Mouse (Mus musculus) gastrocnemius, postnatal 36 days (tissue): ENCODE measurements around the gene Mtrex. TPM values are rescaled to one million over a fixed set of nuclear protein-coding genes. Genes with fewer than 3 reads are reported as not detected.

Experiments
- DNase-seq, 2 experiments: peaks; one replicate each; pipeline ENCODE4 v3.0.0; 2022
- intact Hi-C: fragments of 180-260 bp; cut with DNase I; formaldehyde crosslinking; loops from one replicate; pipeline ENCODE4 v1.15.1; 2025
- total RNA-seq, 2 experiments: library from RNA; stranded (reverse); gene quantifications; 2 replicates each; pipeline ENCODE4 v1.2.3; 2021

Mtrex gene
- total RNA-seq, 2 experiments from 2014 or later, result 22.6 to 27.3 TPM

GRCm38 (mm10) chr13:112871500-112872266 is 55.5 kb downstream of the Mtrex start:
- DNase-seq, result no peak
- intact Hi-C loops, result loop anchor here (5.0 kb wide), 1 partner anchor 36 kb away; no protein-coding TSS in a partner anchor

- no peak for DNase-seq
- intact Hi-C loops, result loop anchor here (5.0 kb wide), 1 partner anchor 37 kb away; no protein-coding TSS in a partner anchor
Measured at GRCm38 (mm10) chr13:112870039-112870690, 57.0 kb downstream of the Mtrex start.

DNA sequence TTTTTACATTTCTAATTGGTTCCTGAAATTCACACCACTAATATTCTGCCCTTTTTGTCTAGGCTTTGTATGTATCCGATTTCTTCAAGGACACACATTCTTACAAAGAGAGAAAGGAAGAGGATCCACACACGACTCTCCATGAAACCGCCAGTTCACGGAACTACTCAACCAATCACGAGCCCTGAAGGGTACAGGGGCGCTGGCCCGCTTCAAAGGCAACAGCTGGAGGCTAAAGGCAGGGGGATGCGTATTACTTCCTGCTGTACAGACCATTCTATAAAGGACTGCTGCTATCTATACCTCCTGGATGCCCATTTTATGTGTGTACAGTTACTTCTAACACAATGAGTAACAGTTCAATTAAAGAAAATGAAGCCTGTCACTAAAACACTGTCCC is 59.8 kb downstream of the Mtrex start:
- intact Hi-C loops, result no loop called here
- DNase-seq, result no peak

- intact Hi-C loops, result no loop called here
- DNase-seq, result no peak
Measured at GRCm38 (mm10) chr13:112866782-112867181, 60.4 kb downstream of the Mtrex start.

DNA sequence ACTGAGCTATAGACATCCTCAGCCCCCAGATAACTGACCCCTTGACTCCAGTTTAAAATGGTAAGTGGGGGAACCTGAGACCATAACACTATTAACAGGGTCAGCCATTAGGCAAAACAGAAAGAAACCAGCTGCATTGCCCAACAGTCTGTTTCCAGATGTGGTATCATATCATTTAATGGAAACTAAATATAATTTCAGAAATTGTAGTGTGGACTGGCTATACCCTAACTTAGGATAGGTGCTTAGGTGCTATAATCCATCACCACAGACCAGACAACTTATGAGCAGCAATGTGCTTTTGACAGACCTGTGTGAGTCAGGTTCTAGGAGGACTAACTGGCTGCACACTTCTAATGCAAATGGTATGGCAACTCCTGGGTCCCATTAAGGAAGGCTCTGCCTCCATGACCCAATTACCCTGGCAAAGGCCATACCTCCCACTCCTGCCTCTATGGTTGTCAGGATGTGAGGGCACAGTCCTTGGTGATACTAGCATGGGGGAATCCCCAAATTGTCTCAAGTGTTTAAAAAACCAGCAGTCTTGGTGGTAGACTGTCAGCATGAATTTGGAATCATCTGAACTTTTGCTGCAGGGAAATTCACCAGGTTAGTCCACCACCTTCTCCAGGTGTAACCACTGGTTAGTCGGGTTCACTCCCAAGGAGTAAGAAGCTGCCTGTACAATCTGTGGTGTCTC is 64.1 kb downstream of the Mtrex start:
- intact Hi-C loops, result loop anchor here (5.0 kb wide), 1 partner anchor 181 kb away; no protein-coding TSS in a partner anchor
- no peak for DNase-seq

- intact Hi-C loops, result loop anchor here (5.0 kb wide), 1 partner anchor 180 kb away; no protein-coding TSS in a partner anchor
- no peak for DNase-seq
Measured at GRCm38 (mm10) chr13:112862342-112862741, 64.9 kb downstream of the Mtrex start.

GRCm38 (mm10) chr13:112861825-112862306 is 65.3 kb downstream of the Mtrex start:
- intact Hi-C loops, result loop anchor here (5.0 kb wide), 1 partner anchor 180 kb away; no protein-coding TSS in a partner anchor
- DNase-seq, result peak in 1 of 2 experiments; percentile 35

DNA sequence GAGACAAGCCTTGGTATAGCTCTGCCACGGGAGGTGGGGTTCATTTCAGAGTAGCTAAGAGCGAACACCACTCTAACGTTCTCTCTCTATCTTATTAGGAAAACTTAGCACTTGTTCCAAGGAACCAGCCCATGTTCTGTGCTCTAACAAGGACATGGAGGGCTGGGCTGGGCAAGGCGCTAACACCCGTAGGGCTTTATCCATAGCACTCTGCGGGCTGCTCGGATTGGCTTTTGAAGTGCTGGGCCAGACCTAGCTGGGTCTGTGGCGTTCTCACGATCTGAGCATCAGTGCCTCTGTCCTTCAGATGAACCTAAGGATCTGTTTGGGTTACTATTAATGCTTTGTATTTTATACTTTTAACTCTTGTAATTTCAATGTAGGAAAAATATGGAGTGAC is 66.3 kb downstream of the Mtrex start:
- no peak for DNase-seq
- intact Hi-C loops, result loop anchor here (5.0 kb wide), 1 partner anchor 179 kb away; no protein-coding TSS in a partner anchor

DNA sequence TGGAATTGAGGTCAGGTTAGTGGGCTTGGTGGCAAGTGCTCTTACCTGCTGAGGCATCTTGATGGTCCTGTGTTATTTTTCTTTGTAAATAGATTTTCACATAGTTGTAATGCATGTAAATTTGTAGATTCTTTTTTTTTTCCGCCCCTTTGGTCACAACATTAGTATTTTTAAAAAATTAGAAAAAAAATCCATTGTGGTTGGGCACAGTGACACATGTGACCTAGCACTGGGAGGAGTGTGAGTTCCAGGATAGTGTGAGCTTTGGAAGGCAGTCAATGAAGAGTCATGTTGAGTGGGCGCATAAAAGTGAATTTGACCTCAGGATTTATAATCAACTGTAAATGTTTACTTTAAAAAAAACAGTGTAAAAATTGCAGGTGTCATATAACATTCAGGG is 66.8 kb downstream of the Mtrex start:
- intact Hi-C loops, result loop anchor here (5.0 kb wide), 1 partner anchor 178 kb away; no protein-coding TSS in a partner anchor
- DNase-seq, result no peak

- intact Hi-C loops, result loop anchor here (5.0 kb wide), 1 partner anchor 177 kb away; no protein-coding TSS in a partner anchor
Measured at GRCm38 (mm10) chr13:112859574-112860134, 67.5 kb downstream of the Mtrex start.

DNA sequence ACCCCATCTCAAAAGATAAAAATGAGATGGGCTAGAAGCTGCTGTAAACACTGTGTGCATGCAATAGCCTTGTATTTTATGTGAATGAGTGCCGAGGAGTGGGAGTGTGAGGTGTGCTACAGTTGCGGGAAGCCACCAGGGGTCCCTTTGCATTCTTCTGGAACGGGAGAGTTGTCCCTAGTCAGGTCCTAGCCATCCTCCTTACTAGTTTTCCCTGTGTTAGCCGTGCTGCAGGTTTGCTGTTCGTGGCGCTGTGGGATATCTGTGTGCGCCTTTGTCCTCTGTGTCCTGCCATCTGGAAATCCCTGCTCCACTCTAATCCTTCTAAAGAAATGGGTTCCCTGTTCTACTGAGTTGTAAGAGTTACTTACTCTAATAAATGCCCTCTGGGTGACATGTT is 69.3 kb downstream of the Mtrex start:
- intact Hi-C loops, result no loop called here
- DNase-seq, result no peak

More at GRCm38 (mm10) chr13:112859574-112860134, 67.5 kb downstream of the Mtrex start:
- no peak for DNase-seq

DNA sequence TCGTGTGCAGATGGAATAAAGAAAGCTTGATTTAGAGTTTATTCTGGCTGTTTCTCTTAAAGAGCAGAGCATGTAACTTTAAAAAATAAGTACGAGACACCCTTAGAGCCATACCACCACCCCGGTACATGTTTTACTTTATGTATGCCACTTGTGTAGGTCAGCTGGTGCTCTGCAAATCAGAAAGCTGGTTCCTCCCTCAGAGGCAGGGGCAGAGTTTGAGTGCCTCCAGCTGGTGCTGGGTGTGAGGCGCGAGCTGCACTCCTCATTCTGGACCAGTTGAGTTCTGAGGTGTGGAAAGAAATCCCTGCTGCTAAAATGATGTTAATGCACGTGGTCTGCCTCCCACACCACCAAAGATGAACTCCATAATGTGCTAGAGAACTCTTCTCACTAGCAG is 72.8 kb downstream of the Mtrex start:
- intact Hi-C loops, result no loop called here

GRCm38 (mm10) chr13:112853710-112854316 is 73.4 kb downstream of the Mtrex start:
- intact Hi-C loops, result no loop called here

More for the DNA sequence above, 72.8 kb downstream of the Mtrex start:
- no peak for DNase-seq

GRCm38 (mm10) chr13:112845931-112846330 is 81.3 kb downstream of the Mtrex start:
- no peak for DNase-seq
- intact Hi-C loops, result no loop called here

More at GRCm38 (mm10) chr13:112853710-112854316, 73.4 kb downstream of the Mtrex start:
- no peak for DNase-seq

GRCm38 (mm10) chr13:112840241-112841087 is 86.7 kb downstream of the Mtrex start:
- no peak for DNase-seq
- intact Hi-C loops, result loop anchor here (5.0 kb wide), 1 partner anchor 38 kb away; the partner anchor contains the start of gene Plpp1

GRCm38 (mm10) chr13:112838562-112839232 is 88.5 kb downstream of the Mtrex start:
- intact Hi-C loops, result no loop called here
- no peak for DNase-seq

DNA sequence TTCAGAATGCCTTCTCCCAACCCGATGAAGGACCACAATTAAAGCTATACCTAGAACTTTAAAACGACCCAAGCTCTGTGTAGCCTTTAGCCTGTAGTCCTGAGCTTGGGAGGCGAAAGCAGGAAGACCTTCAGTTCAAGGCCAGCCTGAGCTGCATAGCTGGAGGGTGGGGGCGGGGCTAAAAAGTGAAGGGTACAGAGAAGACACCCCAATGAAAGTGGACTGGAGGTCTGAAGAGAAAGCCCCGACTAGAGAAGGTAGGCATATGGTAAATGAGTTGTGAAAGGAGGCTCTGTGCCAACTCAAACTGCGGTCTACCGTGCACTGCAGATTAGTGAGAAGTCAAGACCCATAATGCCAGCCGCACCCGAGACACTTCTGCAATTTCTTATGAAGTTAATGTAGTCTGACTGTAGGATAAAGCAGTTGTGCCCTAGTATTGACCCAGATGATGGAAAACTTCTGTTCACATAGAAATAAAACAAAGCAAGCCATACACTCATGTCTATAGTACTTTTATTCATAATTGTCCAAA is 89.5 kb downstream of the Mtrex start:
- DNase-seq, result no peak
- intact Hi-C loops, result no loop called here

DNA sequence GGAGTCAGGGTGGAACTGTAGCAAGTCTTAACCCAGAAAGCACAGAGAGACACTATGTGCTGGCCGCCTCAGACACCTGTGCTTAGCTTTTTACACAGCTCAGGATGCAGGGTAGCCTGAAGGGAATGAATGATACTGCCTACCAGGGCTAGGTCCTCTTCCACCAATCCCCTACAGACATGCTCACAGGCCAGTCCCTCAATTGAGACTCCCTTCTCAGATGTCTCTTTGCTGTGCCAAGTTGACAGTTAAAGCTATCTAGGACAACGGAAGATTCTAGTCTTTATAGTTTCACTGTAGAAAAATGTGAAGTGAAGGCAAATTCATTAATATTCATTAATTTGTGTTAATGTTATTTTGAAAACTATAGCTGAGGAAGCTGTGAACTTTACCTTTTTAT is 90.2 kb downstream of the Mtrex start:
- intact Hi-C loops, result no loop called here
- DNase-seq, result no peak
